In genomic region chr6:145462677-145463245, GRCm38 (mm10) we compare ENCODE assay signal across 24 mouse cellular contexts.
DNase-seq lines count a peak whose midpoint lies in the region; ATAC-seq and TF ChIP-seq lines count a peak whose summit lies in the region.
"Had no signal": no experiment of that assay in that cellular context is flagged by ENCODE, and none has a peak within 500 bp of the region (broad histone marks: within the 10 kb centered on the region; RNA-seq: fewer than 3 reads in every experiment).

No protein-coding gene starts in this region.

- no peaks in the 10 kb centered on the region for H3K27me3 ChIP-seq in heart, embryonic 13.5 days (replicated peaks)
- no peaks in the 10 kb centered on the region for H3K27me3 ChIP-seq in kidney, postnatal 0 days (ENCODE audit: insufficient read depth, low read length)
- H3K27me3 ChIP-seq in embryonic facial prominence, embryonic 10.5 days (replicated peaks; ENCODE audit: low read depth, poor library complexity, severe bottlenecking): 0 out of 2 replicates have a peak, but pooled peaks cover 3% of the 10 kb centered on the region
- no peaks in the 10 kb centered on the region for H3K27me3 ChIP-seq in embryonic facial prominence, embryonic 11.5 days (ENCODE audit: control insufficient read depth, insufficient read depth, low read length)
- H3K27me3 ChIP-seq: embryonic facial prominence, embryonic 12.5 days; hindbrain, embryonic 12.5 days; kidney, embryonic 15.5 days; lung, embryonic 15.5 days; neural tube, embryonic 15.5 days had no signal

- peak overlapping the region; percentile 65 for H3K9ac ChIP-seq in heart, embryonic 13.5 days
- no peak overlapping the region for H3K9ac ChIP-seq in kidney, postnatal 0 days (ENCODE audit: low read depth, low read length)
- H3K9ac ChIP-seq in embryonic facial prominence, embryonic 11.5 days (replicated peaks; ENCODE audit: low read length): no peak overlapping the region
- H3K9ac ChIP-seq: embryonic facial prominence, embryonic 12.5 days; hindbrain, embryonic 12.5 days; kidney, embryonic 15.5 days; lung, embryonic 15.5 days; neural tube, embryonic 15.5 days had no signal

- H3K27ac ChIP-seq in heart, embryonic 13.5 days (replicated peaks): peak overlapping the region; percentile 94
- no peak overlapping the region for H3K27ac ChIP-seq in kidney, postnatal 0 days
- peak overlapping the region; percentile 51; the same call in 1 of the 2 replicates for H3K27ac ChIP-seq in embryonic facial prominence, embryonic 10.5 days (replicated peaks)
- no peak overlapping the region for H3K27ac ChIP-seq in embryonic facial prominence, embryonic 11.5 days (replicated peaks; ENCODE audit: low read depth, low read length)
- H3K27ac ChIP-seq: embryonic facial prominence, embryonic 12.5 days; hindbrain, embryonic 12.5 days; kidney, embryonic 15.5 days; lung, embryonic 15.5 days; neural tube, embryonic 15.5 days had no signal

- intact Hi-C loops in heart, postnatal 10 days (cut with DNase I): loop anchor here (1.0 to 5.0 kb wide), 2 partner anchors 285 to 331 kb away; partner anchors contain the start of gene Rassf8
- intact Hi-C loops in left cerebral cortex, postnatal 14 days (cut with DNase I): no loop called here

- peak; percentile 26; the same call in 1 of the 2 replicates for TF ChIP-seq CTCF in kidney, postnatal 0 days (IDR thresholded peaks at IDR 0.05; ENCODE audit: low read depth)

- no peaks in the 10 kb centered on the region for H3K36me3 ChIP-seq in heart, embryonic 13.5 days
- H3K36me3 ChIP-seq in kidney, postnatal 0 days (ENCODE audit: insufficient read depth, low read length): no peaks in the 10 kb centered on the region
- H3K36me3 ChIP-seq in embryonic facial prominence, embryonic 10.5 days (replicated peaks): no peaks in the 10 kb centered on the region
- H3K36me3 ChIP-seq in embryonic facial prominence, embryonic 11.5 days (replicated peaks; ENCODE audit: control insufficient read depth, insufficient read depth, low read depth, low read length): no peaks in the 10 kb centered on the region
- H3K36me3 ChIP-seq: embryonic facial prominence, embryonic 12.5 days; hindbrain, embryonic 12.5 days; kidney, embryonic 15.5 days; lung, embryonic 15.5 days; neural tube, embryonic 15.5 days had no signal

- H3K4me2 ChIP-seq in heart, embryonic 13.5 days: peak overlapping the region; percentile 59
- H3K4me2 ChIP-seq in kidney, postnatal 0 days (ENCODE audit: low read length): no peak overlapping the region
- no peak overlapping the region for H3K4me2 ChIP-seq in embryonic facial prominence, embryonic 11.5 days (ENCODE audit: low read depth, low read length)
- H3K4me2 ChIP-seq: embryonic facial prominence, embryonic 12.5 days; hindbrain, embryonic 12.5 days; kidney, embryonic 15.5 days; lung, embryonic 15.5 days; neural tube, embryonic 15.5 days had no signal

- no peaks in the 10 kb centered on the region for H3K9me3 ChIP-seq in heart, embryonic 13.5 days
- no peaks in the 10 kb centered on the region for H3K9me3 ChIP-seq in kidney, postnatal 0 days (replicated peaks; ENCODE audit: low read length)
- H3K9me3 ChIP-seq in embryonic facial prominence, embryonic 10.5 days: no peaks in the 10 kb centered on the region
- H3K9me3 ChIP-seq in embryonic facial prominence, embryonic 11.5 days (replicated peaks; ENCODE audit: control insufficient read depth, low read length): no peaks in the 10 kb centered on the region
- H3K9me3 ChIP-seq: embryonic facial prominence, embryonic 12.5 days; hindbrain, embryonic 12.5 days; kidney, embryonic 15.5 days; lung, embryonic 15.5 days; neural tube, embryonic 15.5 days had no signal

- WGBS in heart, embryonic 13.5 days: 33% methylated on average over 12 of the region's 12 CpGs
- 59% methylated on average over 12 of the region's 12 CpGs for WGBS in kidney, postnatal 0 days
- 80% methylated on average over 12 of the region's 12 CpGs for WGBS in embryonic facial prominence, embryonic 10.5 days
- WGBS in embryonic facial prominence, embryonic 11.5 days: 79% methylated on average over 12 of the region's 12 CpGs

- H3K4me3 ChIP-seq in heart, embryonic 13.5 days: peak overlapping the region; percentile 35
- H3K4me3 ChIP-seq in kidney, postnatal 0 days (replicated peaks; ENCODE audit: low read depth, low read length): no peak overlapping the region
- H3K4me3 ChIP-seq in embryonic facial prominence, embryonic 10.5 days: no peak overlapping the region
- H3K4me3 ChIP-seq in embryonic facial prominence, embryonic 11.5 days (ENCODE audit: low read depth, low read length): no peak overlapping the region
- H3K4me3 ChIP-seq: embryonic facial prominence, embryonic 12.5 days; erythroblast, embryonic 14.5 days; hindbrain, embryonic 12.5 days; kidney, embryonic 15.5 days; lung, embryonic 15.5 days; megakaryocyte, embryonic 14.5 days; neural tube, embryonic 15.5 days had no signal

- ATAC-seq in heart, embryonic 13.5 days (ENCODE audit: extremely low read depth, insufficient number of reproducible peaks, low FRiP score, low TSS enrichment): peak; percentile 76; the same call in 1 of the 2 replicates
- ATAC-seq in kidney, postnatal 0 days (replicated peaks; ENCODE audit: low FRiP score, low read depth): no peak
- 0 out of 2 replicates have a peak, but pooled peaks have one; percentile 22 for ATAC-seq in embryonic facial prominence, embryonic 11.5 days (replicated peaks; ENCODE audit: insufficient number of reproducible peaks, low FRiP score, low TSS enrichment, low read depth)
- ATAC-seq: forebrain, embryonic 14.5 days; inflammation-experienced regulatory T-cells, adult 6 months had no signal

- H3K4me1 ChIP-seq in heart, embryonic 13.5 days: peaks cover 54% of the 10 kb centered on the region
- 0 out of 2 replicates have a peak, but pooled peaks cover 4% of the 10 kb centered on the region for H3K4me1 ChIP-seq in kidney, postnatal 0 days (replicated peaks; ENCODE audit: insufficient read depth, low read length)
- peaks cover 23% of the 10 kb centered on the region for H3K4me1 ChIP-seq in embryonic facial prominence, embryonic 10.5 days
- no peaks in the 10 kb centered on the region; the same call in 1 of the 2 replicates for H3K4me1 ChIP-seq in embryonic facial prominence, embryonic 11.5 days (ENCODE audit: control insufficient read depth, insufficient read depth, low read length)
- H3K4me1 ChIP-seq: hindbrain, embryonic 12.5 days; megakaryocyte, embryonic 14.5 days; neural tube, embryonic 15.5 days had no signal

- DNase-seq in heart, postnatal 10 days: no peak
- no peak for DNase-seq in kidney, postnatal 0 days (ENCODE audit: low spot score)
- DNase-seq in kidney, postnatal 4 days: no peak
- no peak for DNase-seq in embryonic facial prominence, embryonic 10.5 days (ENCODE audit: low spot score)
- no peak for DNase-seq in embryonic facial prominence, embryonic 11.5 days (ENCODE audit: low spot score)
- DNase-seq in left cerebral cortex, postnatal 14 days (ENCODE audit: low spot score in 2 of 2): no peak
- DNase-seq: cerebellum, adult 18-20 months; cerebellum, postnatal 36 days; gastrocnemius, postnatal 25 days; left cerebral cortex, postnatal 4 days; midbrain, embryonic 14.5 days; right cerebral cortex, postnatal 14 days; thymus, adult 18-20 months; thymus, postnatal 4 days had no signal

Comparison
In these comparisons a context has a peak if more than half of its experiments do, and no peak if none do; other contexts are left out.
1. H3K27ac ChIP-seq: peak in heart, embryonic 13.5 days (single experiment) and embryonic facial prominence, embryonic 10.5 days (single experiment); none in kidney, postnatal 0 days (single experiment) and embryonic facial prominence, embryonic 11.5 days (single experiment).